Mouse (Mus musculus): ENCODE data around the gene Dop1a.

GRCm38 (mm10) chr9:86496261-86496660 is 29.3 kb downstream of the Dop1a start:
- TF ChIP-seq CTCF (IDR thresholded peaks at IDR 0.05; ENCODE audit: low read depth, low read length) (no peak), POLR2A (IDR thresholded peaks at IDR 0.05; ENCODE audit: borderline replicate concordance, low read depth, low read length) (no peak)
